ENCODE assay signal across 25 mouse cellular contexts in the genomic region with DNA sequence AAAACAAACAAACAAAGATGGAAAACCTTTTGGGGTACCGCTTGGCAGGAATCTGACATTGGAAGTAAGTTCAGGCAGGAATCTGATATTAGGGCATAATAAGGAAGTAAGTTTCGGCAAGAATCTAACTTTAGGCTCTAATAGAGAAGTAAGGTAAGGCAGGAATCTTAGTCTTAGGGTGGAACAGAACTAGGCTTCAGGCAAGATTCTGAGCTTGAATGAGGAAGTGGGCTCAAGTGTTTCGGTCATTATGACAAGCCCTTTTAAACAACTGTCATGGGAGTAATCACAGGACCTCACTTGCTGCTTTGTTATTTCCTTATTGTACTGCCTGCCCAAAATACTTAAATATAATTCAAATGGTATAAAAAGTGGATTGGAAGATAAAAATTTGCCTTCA. TPM values are rescaled to one million over a fixed set of nuclear protein-coding genes. Genes with fewer than 3 reads are reported as not detected.
"Had no signal": no experiment of that assay in that cellular context is flagged by ENCODE, and none has a peak within 500 bp of the region (broad histone marks: within the 10 kb centered on the region; RNA-seq: fewer than 3 reads in every experiment).

No protein-coding gene starts in this region.

- ATAC-seq: hindbrain, postnatal 0 days; intestine, postnatal 0 days; liver, embryonic 12.5 days had no signal

- H3K27ac ChIP-seq: gastrocnemius, adult 2 months; heart, adult 2 months; heart, embryonic 13.5 days; heart, embryonic 15.5 days; hindbrain, embryonic 13.5 days; hindbrain, embryonic 15.5 days; hindbrain, postnatal 0 days; layer of hippocampus, adult 2 months; limb, embryonic 13.5 days; limb, embryonic 15.5 days; liver, embryonic 12.5 days; liver, embryonic 14.5 days had no signal

- H3K4me2 ChIP-seq: heart, embryonic 11.5 days; heart, embryonic 13.5 days; heart, embryonic 15.5 days; hindbrain, embryonic 13.5 days; hindbrain, embryonic 15.5 days; limb, embryonic 13.5 days; limb, embryonic 15.5 days; liver, embryonic 12.5 days had no signal

- H3K9me3 ChIP-seq: heart, embryonic 13.5 days; heart, embryonic 15.5 days; hindbrain, embryonic 13.5 days; hindbrain, embryonic 15.5 days; limb, embryonic 13.5 days; limb, embryonic 15.5 days; liver, embryonic 12.5 days had no signal

- H3K27me3 ChIP-seq: heart, embryonic 13.5 days; heart, embryonic 15.5 days; hindbrain, embryonic 13.5 days; hindbrain, embryonic 15.5 days; limb, embryonic 15.5 days had no signal

- H3K9ac ChIP-seq: heart, embryonic 13.5 days; heart, embryonic 15.5 days; hindbrain, embryonic 13.5 days; hindbrain, embryonic 15.5 days; limb, embryonic 13.5 days; limb, embryonic 15.5 days; liver, embryonic 12.5 days; liver, embryonic 14.5 days had no signal

- H3K4me1 ChIP-seq: limb, embryonic 13.5 days; limb, embryonic 15.5 days; liver, embryonic 12.5 days had no signal

- DNase-seq: gastrocnemius, adult 2 months; gastrocnemius, postnatal 10 days; gastrocnemius, postnatal 25 days; heart, adult 11 months; heart, adult 2 months; heart, postnatal 14 days; heart, postnatal 36 days; kidney, adult 18-20 months; kidney, adult 8-10 months; kidney, postnatal 25 days; kidney, postnatal 4 days; left cerebral cortex, postnatal 4 days had no signal

- H3K36me3 ChIP-seq: heart, embryonic 13.5 days; heart, embryonic 15.5 days; hindbrain, embryonic 13.5 days; hindbrain, embryonic 15.5 days; limb, embryonic 13.5 days; limb, embryonic 15.5 days; liver, embryonic 12.5 days had no signal

- H3K4me3 ChIP-seq: gastrocnemius, adult 2 months; heart, adult 2 months; heart, embryonic 13.5 days; heart, embryonic 15.5 days; hindbrain, embryonic 13.5 days; hindbrain, embryonic 15.5 days; layer of hippocampus, adult 2 months; limb, embryonic 13.5 days; limb, embryonic 15.5 days; liver, embryonic 12.5 days had no signal

RNA-seq across cellular contexts. Expression of gene Alpl, which starts 22.2 kb away (rescaled TPM):
- total RNA-seq: hematopoietic stem cell, adult 5-6 weeks had no signal
